Mouse (Mus musculus) megakaryocyte, adult 5-6 weeks (primary cell): Measurements from ENCODE around the gene Cdh3. TPM values are rescaled to one million over a fixed set of nuclear protein-coding genes. Genes with fewer than 3 reads are reported as not detected.
"Not testable (repeated sequence)": the region's sequence is repeated elsewhere in the genome, so short reads cannot be mapped to it uniquely, and the experiment has no call there.

Source experiments
- ATAC-seq: 2 replicates; pipeline ENCODE4 v1.8.0; 2016; ENCODE audit warnings: mild to moderate bottlenecking, inconsistent platforms; ENCODE audit not compliant: poor library complexity, severe bottlenecking
- total RNA-seq, 2 experiments: library from RNA; stranded (forward) in 1 of 2; stranded (reverse) in 1 of 2; fragments of 153-499, 151-499 nt in 1 of 2; fragments of 221-1000, 200-1000 nt in 1 of 2; gene quantifications; 2 replicates each; pipeline versions ENCODE4 v1.2.3 to v1.2.4; 2015 to 2017

The Cdh3 gene
- total RNA-seq, 2 experiments from 2014 or later: not detected

DNA sequence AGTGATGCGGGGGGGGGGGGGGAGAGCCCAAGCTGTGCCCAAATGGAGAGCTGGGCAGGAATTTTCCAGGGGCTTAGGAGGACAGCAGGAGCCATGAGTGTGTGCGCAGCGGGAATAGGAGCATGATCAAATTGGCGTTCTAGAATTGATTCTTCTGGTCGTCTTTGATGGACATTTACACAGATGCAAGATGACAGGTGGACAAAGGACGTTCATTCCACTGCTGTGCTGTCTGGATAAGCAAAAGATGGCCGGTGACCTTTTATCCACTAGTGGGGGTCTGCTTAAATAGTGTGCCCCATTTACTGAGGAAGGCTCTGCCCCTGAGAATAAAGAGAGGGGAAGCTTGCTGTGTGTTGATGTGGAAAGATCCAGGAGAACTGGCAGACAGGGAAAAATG lies 58.3 kb downstream of the Cdh3 start:
- no peak for ATAC-seq

DNA sequence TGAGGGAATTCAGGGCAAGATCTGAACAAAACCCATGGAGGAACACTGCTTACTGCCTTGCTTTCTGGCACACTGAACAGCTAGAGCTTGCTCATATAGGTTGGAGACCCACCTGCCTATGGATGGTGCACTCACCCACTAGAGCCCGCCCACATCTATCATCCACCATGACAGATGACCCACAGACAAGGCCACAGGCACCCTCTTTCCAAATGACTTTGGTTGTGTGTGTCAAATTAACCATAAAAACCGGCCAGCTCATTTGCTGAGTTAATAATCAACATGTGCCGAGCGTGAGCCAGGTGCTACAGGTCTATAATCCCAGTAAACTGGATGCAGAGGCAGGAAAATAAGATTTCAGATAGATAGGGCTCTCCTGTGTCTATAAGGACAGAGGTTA lies 59.7 kb downstream of the Cdh3 start:
- no peak for ATAC-seq

DNA sequence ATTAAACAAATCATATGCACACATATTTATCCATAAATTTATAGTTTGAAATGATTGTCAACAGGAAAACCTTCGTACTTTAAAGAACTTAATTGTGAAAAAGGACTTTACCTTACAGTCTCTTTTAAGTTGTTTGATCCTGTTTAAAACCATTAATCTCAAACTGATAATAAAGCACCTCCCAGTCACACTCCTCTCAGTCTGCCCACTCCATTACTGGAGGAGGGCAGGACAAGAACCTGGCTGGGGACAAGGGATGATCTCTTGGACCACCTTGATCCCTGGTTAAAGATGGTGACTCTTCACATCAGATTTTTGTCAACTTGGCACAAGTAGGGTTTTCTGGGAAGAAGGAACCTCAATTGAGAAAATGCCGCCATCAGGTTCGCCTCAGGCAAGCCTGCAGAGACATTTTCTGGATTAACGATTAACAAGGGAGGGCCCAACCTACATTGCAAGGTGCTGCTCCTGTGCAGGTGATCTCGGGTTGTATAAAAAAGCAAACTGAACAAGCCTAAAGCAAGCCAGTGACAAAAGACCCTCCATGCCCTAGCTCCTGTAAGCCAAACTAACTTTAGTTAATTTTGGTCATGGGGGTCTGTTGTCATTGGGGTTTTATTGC lies 61.0 kb downstream of the Cdh3 start:
- ATAC-seq: no peak

DNA sequence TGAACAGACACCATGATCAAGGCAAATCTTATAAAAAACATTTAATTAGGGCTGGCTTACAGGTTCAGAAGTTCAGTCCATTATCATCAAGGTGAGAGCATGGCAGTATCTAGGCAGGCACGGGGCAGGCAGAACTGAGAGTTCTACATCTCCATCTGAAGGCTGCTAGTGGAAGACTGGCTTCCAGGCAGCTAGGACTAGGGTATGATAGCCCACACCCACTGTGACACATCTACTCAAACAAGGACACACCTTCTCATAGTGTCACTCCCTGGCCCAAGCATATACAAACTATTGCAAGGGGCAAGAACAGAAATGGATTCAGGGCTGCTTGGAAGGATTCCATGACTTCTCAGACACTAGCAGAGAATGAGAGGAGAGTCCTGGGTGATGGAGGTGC lies 61.5 kb downstream of the Cdh3 start:
- not testable (repeated sequence) for ATAC-seq

DNA sequence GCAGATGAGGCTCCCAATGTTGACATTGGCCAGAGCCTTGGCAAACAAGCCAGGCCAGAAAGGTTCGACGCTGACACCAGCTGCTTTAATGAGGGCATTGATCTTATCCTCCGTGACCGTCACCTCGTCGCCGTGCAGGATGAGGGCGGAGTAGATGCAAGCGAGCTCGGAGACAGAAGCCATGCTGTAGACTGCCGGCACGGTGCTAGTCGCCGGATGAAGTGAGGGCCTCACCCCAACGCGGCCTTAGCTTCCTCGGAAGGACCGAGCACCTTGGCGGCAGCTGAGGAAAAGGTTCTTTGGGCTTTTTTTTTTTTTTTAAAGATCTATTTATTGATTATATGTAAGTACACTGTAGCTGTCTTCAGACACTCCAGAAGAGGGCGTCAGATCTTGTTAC lies 62.5 kb downstream of the Cdh3 start, which contains the start of gene Gm10073:
Gm10073 (minus strand) TSS at position 294 of the 400 bp plus-strand sequence.
- ATAC-seq: peak; percentile 47; the same call in 1 of the 2 replicates

DNA sequence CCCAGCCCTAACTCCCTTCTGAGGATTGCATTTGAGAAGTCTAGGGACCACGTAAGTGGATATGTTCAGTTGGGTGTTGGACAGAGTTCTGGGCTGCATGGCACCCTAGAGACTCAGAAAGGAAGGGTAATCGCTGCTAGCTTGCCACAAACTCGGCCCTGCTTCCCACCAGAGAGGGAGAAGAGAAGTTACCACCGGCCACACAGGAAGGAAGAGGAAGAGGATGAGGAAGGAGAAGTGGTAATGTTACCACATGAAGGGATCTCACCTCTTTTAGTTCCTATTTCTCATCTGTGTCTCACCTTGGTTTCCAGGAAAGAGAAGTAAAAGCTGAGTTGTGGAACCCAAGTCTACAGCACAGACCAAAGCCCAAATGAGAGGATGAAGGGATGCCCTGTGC lies 63.6 kb downstream of the Cdh3 start:
- peak; percentile 80 for ATAC-seq

DNA sequence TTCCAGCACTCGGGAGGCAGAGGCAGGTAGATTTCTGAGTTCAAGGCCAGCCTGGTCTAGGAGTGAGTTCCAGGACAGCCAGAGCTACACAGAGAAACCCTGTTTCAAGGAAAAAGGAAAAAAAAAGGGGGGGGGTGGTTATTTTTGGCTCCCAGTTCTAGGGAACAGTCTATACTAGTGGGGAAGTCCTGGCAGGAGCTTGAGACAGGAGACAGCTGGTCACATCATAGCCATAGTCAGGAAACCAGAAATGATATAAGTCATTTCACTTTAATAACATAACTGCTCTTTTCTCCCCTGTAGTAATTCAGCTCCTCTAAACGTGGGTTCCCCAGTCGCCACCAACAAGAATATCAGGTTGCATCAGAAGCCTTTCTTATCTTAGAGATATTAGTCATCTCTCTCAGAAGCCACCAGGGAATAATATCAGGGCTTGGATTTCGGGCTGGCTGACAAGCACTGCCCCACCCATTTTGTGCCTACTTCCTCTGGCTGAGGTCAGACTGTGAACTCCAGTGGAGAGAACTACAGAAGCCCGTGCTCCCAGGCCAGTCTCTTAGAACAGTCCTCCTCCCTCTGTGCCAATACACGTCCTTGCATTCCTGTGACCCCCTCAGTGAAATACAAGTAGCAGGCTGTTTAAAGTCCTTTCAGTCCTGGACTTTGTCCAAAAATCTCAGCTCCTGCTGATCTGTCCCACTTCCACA lies 66.3 kb downstream of the Cdh3 start:
- peak; percentile 78 for ATAC-seq

DNA sequence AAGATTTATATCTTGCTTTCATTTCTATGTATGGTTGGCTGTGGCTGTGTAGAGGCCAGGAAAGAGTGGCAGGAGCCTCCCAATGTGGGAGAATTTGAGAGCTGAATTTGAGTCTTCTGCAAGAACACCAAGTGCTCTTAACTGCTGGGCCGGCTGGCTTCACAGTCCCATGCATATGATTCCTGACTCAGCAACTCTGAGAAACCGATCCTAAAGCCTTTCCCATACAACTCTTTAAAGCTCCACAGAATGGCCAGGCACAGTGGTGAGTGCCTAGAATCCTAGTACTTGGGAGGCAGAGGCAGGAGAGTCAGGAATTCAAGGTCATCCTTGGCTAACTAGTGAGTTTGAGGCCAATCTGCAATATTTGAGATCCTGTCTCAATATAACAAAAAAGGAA lies 68.8 kb downstream of the Cdh3 start:
- no peak for ATAC-seq

DNA sequence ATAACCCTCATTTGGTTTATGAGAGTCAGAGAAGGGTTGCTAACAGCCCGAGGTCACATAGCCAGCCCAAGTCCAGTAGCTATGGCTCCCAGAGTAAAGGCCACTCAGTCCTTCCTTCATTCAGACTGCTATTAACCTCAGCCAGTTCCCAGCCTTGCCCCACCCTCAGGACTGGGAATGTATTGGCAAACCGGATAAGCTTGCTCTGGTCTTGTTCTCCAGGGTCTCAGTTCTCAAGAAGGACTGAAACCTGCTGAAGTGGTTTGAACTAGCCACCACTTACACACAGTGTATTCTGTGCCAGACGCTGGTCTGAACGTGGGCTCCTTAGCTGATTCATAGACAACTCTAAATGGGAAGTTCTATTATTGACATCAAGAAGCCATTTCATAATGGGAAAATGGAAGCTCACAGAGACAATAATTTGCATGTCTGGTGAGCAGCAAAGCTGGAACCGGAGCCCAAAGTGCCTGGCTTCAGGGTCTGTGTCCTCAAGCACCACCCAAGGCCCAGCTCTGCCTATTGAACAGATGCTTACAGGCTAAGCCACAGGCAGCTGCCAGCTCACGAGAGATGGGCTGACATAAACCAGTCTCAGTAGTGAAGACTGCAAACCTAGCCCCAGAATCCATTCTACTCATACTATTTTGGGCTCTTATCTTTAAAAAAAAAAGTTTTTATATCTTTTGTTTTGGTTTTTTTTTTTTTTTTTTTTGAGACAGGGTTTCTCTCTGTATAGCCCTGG lies 70.8 kb downstream of the Cdh3 start:
- no peak for ATAC-seq

DNA sequence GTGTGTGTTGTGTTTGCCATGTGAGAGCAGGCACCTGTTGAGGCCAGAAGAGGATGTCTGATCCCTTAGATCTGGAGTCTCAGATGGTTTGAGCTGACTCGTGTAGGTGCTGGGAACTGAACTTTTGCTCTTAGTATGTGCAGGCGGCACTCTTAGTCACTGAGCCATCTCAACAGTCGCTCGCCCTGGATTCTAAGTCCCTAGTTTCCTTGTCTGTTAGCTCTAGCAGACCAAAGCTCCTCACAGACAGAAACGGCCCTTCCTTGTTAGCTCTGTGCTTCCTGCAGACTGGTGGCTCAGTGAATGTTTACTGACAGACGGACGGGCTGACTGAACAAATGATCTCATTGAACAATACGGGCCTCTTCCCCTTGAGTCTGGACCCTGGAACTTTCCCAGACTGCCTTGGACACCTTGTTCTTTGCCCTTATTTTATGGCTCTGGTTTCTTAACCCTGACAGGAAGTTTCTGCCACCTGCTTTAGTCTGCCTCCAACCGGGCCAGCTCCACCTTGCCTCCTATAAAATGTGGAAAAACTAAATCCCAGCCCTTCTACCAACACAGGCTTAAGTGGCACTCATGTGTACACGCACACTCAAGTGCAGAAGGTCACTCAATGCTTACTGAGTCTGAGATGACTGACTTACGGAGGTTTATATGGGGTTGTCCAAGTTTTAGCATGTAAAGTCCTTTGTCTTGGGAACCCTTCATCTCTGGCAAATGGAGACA lies 74.4 kb downstream of the Cdh3 start:
- ATAC-seq: no peak

DNA sequence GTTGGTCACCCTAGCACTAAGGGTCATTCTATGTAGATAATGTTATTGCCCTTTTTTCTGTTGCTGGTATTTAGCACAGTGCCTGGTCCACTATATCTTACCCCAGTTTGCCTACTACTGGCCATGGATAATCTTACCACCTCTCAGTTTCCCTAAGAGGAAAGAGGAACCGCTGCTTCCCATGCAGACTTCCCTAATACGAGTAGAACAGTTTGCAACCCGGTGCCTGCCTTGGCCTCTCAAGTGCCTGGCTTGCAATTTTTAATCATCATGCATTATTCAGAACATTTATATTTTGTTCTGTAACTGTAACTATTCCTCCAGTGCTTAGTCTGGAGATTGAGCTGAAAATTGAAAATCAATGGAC lies 75.0 kb downstream of the Cdh3 start:
- ATAC-seq: peak; percentile 88

DNA sequence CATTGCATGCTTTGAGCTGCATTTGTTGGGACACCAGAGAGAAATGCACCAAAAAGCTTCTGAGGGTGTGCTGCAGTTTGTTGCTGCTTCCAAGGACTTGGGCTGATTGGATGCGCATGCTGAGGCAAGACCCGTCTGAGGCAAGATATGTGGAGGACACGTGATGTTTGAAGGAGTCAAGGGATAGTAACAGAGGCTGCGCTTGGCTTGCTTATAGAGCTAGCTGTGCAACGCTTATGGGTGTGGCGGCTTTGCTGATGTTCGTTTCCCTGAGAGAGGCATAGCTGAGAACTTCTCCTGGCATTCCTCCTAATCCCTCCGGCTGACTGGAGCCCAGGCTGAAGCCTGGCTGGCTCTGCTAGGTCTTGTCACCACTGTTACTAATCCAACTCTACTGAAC lies 76.2 kb downstream of the Cdh3 start:
- ATAC-seq: no peak

DNA sequence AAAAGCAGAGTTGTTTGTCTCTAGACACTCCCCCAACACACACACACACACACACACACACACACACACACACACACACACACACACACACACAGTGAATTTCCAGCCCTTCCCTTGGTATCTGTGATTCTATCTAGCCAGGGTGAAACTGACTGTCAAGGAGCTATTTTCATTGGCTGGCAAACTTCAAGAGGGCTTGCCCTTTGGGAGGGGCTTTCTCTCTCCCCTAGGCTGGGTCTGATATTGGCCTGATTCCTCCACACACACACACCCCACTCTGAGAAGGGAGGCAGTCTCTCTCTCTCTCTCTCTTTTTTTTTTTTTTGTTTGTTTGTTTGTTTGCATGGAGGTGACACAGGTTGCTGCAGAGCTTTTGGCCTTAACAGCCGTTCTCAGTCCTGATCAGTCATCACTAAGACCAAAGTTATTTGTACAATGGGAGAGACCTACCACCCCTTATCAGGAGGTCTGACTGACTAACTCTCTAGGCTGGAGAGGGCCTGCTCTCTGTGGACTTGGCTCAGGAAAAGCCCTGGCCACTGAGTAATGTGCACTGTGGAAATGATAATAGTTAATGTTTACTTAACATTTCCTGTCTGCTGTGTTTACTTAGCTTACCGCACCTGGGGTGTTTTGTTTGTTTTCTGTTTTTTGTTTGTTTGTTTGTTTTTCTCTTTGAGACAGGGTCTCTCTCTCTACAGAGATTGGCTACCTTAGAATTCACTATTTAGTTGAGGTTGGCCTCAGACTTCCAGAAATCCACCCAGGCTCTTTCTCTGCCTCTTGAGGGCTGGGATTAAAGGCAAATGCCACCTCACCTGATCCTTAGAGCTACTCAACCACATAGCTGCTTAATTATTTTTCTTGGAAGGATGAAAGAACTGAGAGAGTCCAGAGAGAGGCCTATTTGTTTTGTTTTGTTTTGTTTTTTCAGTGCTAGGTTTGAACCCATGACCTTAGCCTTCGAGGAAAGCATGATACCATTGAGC lies 78.0 kb downstream of the Cdh3 start:
- no peak for ATAC-seq

DNA sequence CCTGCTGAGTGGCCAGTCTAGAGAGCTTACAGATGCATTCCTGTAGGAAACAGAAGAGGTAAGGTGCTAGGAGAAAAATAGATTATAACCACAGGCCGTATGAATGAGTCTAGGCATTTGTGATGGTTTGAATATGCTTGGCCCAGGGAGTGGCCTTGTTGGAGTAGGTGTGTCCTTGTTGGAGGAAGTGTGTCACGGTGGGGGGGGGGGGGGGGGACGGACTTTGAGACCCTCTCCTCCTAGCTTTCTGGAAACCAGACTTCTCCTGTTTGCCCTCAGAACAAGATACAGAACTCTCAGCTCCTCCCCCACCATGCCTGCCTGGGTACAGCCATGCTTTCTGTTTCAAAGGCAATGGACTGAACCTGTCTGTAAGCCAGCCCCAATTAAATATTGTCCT lies 81.8 kb downstream of the Cdh3 start:
- no peak for ATAC-seq

DNA sequence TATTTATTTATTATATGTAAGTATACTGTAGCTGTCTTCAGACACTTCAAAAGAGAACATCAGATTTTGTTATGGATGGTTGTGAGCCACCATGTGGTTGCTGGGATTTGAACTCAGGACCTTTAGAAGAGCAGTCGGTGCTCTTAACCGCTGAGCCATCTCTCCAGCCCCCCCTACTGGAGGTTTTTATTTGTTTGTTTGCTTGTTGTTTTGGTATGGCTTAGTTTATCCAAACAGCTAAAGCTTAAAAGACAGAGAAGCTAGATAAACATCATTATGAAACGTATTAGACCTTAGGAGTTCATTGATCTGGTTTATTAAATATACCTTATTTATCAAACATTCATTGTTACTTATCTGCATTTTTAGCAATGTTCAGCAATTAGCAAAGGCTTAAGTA lies 84.9 kb downstream of the Cdh3 start:
- ATAC-seq: not testable (repeated sequence)

DNA sequence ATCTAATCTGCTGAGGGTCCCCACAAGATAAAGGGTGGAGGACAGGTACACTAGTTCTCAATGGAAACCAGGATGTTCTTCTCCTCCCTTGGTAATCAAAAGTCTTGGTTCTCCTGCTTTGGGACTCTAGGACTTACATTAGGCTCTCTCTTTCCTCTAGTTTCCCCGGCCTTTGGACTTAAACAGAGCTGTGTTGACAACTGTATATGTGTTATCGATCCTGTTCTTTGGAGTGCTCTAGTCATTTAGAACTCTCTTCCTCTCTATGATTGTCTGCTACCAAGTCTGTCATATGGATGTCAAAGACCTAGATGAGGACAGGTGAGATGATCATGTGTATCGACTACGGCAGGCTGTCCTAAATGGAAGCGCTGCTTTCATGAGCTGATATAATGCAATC lies 86.4 kb downstream of the Cdh3 start:
- ATAC-seq: no peak

DNA sequence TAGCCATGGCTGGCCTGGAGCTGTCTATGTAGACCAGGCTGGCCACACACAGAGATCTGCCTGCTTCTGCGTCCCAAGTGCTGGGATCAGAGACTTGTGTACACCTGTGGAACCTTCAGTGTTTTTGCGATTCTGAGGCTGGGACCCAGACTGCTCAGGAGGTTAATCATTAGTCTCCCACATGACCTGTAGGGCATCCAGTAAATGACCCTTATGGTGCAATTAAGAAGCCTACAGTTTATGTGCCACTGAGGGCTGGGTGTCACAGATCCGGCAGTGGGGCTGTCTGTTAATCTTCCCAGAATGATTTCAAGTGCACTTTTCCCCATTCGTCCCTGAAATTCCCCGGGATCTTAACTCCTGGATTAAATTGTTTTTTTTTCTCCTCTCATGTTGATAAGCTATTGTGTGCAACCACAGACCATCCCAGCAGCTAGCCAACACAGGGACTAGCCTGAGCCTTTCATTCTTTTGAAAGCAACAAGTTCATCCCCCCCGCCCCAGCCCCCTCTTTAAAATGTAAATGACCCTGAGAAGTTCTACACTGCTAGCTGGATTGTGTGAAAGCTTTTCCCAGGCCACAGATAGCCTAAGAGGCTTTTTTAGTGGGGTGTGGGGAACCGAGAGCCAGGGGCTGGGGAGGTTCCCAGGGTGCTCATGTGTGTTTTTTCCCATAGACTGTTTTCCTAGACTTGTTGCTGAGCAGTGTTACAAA lies 88.7 kb downstream of the Cdh3 start:
- ATAC-seq: no peak

DNA sequence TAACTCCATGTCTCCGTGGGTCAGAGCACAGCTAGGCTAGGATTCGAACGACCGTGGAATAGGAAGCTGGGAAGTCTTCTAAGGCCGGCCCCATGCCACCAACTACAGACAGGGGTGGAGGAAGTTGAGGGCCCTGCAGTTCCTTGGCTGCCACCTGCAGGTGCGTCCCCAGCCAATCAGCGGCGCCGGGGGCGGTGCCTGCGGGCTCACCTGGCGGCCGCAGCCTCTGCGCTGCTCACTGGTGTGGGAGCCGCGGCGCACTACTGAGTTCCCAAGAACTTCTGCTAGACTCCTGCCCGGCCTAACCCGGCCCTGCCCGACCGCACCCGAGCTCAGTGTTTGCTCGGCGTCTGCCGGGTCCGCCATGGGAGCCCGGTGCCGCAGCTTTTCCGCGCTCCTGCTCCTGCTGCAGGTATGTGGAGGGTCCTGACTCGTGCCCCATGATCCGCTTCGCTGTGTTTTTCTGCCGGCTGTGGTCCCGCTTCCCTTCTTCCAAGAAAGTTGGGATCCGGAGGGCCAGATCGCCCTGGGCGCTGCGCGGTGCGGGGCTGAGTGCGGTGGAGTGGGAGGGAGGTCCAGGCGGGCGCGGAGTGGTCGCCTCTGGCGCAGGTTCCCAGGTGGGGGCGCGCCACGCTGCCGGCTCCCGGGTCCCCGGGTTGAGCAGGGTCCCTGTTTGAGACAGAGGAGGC lies 92.6 kb downstream of the Cdh3 start, which contains the start of gene Cdh1:
Cdh1 (plus strand) TSS at position 221 of the 689 bp plus-strand sequence.
- peak; percentile 73 for ATAC-seq

DNA sequence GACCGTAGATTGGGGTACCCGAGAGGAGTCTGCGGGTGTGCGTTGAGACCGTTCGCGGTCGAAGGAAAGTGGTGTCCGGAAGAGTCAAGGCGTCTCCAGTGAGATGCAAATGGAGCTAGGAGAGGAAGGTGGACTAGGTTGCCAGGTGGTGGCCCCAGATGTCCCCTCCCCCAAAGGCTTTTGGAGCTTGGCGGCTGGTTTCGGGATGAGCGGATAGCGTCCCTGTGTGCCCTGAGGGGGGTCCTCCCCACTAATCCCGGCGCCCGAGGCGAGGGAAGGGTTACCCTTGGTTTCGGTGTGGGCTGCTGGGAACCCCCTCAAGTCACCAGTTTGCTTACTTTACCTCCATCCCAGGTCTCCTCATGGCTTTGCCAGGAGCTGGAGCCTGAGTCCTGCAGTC lies 93.2 kb downstream of the Cdh3 start:
- ATAC-seq: no peak
